Mouse (Mus musculus) T-cell, adult 2 months (primary cell): ENCODE measurements around the gene Scgb1a1.
"Not testable (repeated sequence)": the region's sequence is repeated elsewhere in the genome, so short reads cannot be mapped to it uniquely, and the experiment has no call there.

Experiments used
- DNase-seq: peaks from one replicate; pipeline ENCODE4 v3.0.0; 2022; ENCODE audit warnings: low spot score

Gene Scgb1a1

GRCm38 (mm10) chr19:9067292-9067691 is 20.5 kb downstream of the Scgb1a1 start:
- peak; percentile 28 for DNase-seq

- DNase-seq: peak; percentile 53
Measured at GRCm38 (mm10) chr19:9065621-9066561, 21.9 kb downstream of the Scgb1a1 start.

GRCm38 (mm10) chr19:9063831-9064230 is 23.9 kb downstream of the Scgb1a1 start:
- DNase-seq: no peak

GRCm38 (mm10) chr19:9062822-9063221 is 24.9 kb downstream of the Scgb1a1 start:
- DNase-seq: no peak

GRCm38 (mm10) chr19:9061221-9061893 is 26.4 kb downstream of the Scgb1a1 start:
- DNase-seq: no peak

GRCm38 (mm10) chr19:9060103-9060502 is 27.7 kb downstream of the Scgb1a1 start:
- no peak for DNase-seq

GRCm38 (mm10) chr19:9059391-9059790 is 28.4 kb downstream of the Scgb1a1 start:
- DNase-seq: no peak

GRCm38 (mm10) chr19:9058944-9059343 is 28.8 kb downstream of the Scgb1a1 start:
- no peak for DNase-seq

GRCm38 (mm10) chr19:9058331-9058884 is 29.4 kb downstream of the Scgb1a1 start:
- DNase-seq: no peak

- no peak for DNase-seq
Measured at GRCm38 (mm10) chr19:9057679-9058078, 30.1 kb downstream of the Scgb1a1 start.

GRCm38 (mm10) chr19:9055703-9056355 is 31.9 kb downstream of the Scgb1a1 start:
- DNase-seq: peak; percentile 71

GRCm38 (mm10) chr19:9055153-9055552 is 32.6 kb downstream of the Scgb1a1 start:
- DNase-seq: peak; percentile 76

- peak; percentile 60 for DNase-seq
Measured at GRCm38 (mm10) chr19:9052803-9053431, 34.8 kb downstream of the Scgb1a1 start.

GRCm38 (mm10) chr19:9051985-9052384 is 35.8 kb downstream of the Scgb1a1 start:
- not testable (repeated sequence) for DNase-seq

- DNase-seq: no peak
Measured at GRCm38 (mm10) chr19:9050294-9051229, 37.2 kb downstream of the Scgb1a1 start.

- no peak for DNase-seq
Measured at GRCm38 (mm10) chr19:9048981-9049687, 38.6 kb downstream of the Scgb1a1 start.

GRCm38 (mm10) chr19:9047946-9048387 is 39.8 kb downstream of the Scgb1a1 start:
- no peak for DNase-seq

- DNase-seq: no peak
Measured at GRCm38 (mm10) chr19:9047207-9047945, 40.4 kb downstream of the Scgb1a1 start.

- DNase-seq: no peak
Measured at GRCm38 (mm10) chr19:9044291-9044690, 43.5 kb downstream of the Scgb1a1 start.
